Mouse (Mus musculus): Measurements from ENCODE around the gene Lztr1.

The Lztr1 gene

DNA sequence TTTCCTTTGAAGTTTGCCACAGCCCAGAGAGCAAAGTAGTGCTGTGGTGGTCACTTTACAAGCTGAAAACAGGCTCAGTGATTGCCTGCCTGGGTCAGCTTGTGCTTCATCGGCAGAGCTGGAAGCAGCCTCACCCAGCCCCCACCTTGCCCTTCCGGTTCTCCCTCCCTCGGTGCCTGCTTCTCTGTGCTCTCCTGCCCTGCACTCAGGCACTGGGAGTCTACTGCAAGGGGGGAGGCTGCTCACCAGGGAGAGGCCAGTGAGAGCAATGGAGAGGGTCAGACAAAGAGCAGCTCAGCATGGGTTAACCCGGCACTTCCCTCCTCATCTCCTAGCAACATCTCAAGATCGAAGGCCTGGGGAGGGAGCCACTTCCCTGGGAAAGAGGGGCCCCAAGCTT lies 50.3 kb downstream of the Lztr1 start:
- DNase-seq = peak; percentile 30

DNA sequence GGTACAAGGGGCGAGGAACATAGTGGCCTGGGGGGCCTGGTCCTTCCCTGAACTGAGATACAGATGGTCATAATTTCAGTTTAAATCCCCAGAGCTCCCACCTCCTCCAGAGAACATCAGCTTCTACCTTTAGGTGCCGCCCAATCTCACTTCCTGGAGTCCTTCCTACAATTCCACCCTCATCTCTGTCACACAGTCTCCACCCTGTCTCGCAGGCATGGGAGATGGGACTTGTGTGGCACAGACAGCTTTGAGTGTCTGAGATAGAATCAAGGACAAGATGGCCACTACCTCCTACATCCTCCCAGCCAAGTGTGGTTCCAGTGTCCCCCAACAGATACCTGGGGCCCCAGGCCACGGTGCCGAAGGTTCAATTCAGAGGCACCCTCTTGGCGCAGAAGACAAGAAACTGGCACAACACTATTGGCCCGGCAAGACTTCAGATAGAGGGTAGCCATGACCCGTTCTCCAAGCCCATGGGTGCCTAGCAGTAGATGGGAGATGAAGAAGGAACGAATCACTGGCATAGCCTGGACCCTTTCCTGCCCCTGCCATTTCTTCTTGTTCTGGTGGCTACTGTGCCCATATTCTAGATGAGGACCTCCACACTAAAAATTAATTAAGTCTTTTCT lies 51.0 kb downstream of the Lztr1 start:
- no peak for DNase-seq

DNA sequence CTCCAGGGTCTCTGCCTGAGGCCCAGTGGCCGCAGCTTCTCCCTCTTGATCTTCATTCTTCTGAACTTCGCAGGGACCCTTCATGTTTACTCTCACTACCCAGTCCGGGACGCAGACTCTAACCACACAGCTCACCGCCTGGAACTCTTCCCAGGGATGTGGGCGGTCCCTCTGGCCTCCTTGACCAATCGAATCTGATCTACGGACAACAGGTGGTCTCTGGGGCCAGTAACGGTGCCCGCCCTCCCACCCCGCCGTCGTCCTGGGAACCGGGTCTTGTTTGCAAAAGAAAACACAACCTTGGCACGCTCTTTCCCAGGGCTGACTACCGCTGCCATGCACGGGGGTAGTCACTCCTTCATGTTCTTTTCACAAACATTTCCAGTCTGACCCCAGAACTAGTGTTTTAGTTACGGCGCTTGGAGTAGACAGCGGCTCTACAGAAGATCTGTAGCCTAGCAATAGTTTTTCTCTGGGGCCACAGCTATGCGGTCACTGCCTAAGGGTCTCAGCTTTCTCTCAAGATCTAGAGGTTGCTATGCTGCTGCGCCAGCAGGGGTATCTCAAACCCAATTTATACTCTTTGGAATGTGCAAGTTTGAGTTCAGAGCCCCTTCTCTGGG lies 52.8 kb downstream of the Lztr1 start, which contains the start of gene Lrrc74b:
Gene Lrrc74b (minus strand): TSS at position 120 of the 623 bp plus-strand sequence.
- peak; percentile 47 for DNase-seq

DNA sequence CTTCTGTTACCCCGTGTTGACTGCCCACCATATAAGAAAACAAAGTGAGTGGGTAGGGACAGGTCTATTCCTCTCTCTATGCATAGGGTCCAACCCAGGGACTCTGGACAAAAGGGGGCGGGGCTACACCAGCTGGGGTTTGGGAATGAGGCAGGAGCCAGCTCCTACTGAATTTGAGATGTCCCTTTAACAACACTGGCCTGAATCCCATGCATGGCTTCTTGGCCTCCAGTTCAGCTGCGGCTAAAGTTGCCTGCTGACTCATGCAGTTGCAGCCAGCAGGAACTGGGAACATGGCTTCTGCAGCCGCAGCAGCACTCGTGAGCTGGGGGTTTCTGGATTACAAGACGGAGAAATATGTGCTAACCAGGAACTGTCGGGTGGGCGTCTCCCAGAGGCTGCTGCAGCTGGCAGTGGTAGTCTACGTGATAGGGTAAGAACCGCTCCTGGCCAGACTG lies 53.3 kb downstream of the Lztr1 start, which contains the start of gene P2rx6:
Gene P2rx6 (plus strand): TSS at position 135 of the 458 bp plus-strand sequence.
- DNase-seq = peak; percentile 32

DNA sequence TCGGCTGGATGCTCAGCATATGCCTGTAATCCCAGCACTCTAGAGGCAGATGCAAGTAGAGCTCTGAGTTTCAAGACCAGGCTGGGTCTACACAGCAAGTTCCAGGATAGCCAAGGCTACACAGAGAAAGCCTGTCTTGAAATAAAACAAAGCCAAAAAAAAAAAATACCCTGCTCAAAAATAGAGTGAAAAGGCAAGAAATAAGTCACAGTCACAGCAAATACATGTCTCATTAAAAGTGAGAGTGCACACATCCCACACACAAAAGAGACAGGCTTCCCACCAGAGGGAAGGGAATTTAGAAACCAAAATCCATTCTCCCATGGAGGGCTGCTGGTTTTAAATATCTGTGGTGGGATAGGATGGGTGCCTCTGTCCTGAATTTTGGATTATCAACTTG lies 55.1 kb downstream of the Lztr1 start:
- no peak for DNase-seq

DNA sequence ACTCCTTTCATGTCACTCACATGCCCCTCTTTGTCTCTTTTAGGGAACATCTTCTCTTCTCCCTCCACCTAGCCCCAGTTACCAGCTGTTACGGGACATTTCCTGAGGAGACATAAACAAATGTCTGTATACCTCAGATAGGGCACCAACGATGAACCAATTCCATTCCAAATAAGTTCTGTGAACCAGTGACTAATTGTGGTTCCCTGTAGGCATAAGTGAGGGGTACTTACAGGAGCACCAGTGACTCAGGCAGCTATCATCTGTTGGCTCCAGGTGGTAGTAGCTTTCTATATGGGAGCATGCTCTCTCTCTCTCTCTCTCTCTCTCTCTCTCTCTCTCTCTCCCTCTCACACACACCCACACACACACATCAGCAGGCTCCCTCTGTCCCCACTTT lies 55.7 kb downstream of the Lztr1 start:
- no peak for DNase-seq

DNA sequence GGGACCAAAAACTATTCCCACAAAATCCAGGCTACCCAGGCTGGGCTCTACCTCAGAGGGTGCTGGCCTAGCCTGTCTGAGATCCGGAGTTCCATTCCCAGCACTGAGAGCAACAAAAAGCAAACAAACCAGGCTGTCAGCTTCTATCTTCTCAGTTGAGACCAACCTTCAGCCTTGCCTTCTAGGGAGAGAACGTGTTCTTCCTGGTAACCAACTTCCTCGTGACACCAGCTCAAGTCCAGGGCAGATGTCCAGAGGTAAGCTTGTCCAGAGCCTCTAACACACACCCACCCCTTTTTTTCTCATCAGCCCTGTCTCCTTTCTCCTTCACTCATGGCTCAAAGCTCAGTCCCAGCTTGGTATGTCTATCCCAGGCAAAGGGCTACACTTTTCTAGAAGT lies 56.3 kb downstream of the Lztr1 start:
- no peak for DNase-seq

DNA sequence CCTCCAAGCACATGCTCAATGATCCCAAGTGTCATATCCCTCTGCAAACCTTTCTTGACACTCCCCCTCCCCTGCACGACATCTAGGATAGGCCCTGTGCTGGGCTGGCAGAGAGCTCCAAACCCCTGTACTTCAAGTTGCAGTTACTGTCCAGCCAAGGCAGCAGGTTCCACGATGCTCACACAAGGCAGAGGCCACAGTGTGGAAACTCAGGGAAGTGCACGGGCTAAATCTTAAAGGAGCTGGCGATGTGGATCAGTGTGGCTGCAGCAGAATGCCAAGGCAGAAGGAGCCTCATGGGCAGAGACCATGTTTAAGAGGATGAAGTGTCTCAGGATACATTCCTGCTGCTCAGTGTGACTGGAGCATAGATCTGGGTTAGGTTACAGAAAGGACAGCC lies 57.7 kb downstream of the Lztr1 start:
- no peak for DNase-seq

All from liver (tissue).